Mouse (Mus musculus) adrenal gland, postnatal 25 days (tissue): ENCODE results near the gene Sema4c. TPM values are rescaled to one million over a fixed set of nuclear protein-coding genes. Genes with fewer than 3 reads are reported as not detected.

Experiments
- DNase-seq: peaks from one replicate; pipeline ENCODE4 v3.0.0; 2021; ENCODE audit warnings: mixed read lengths
- microRNA-seq, 2 experiments: library from miRNA; unstranded; fragments of <30 nt; microRNA quantifications; one replicate each; pipeline ENCODE4 v1.2.0; 2021
- total RNA-seq: library from RNA; stranded (reverse); gene quantifications from 2 replicates; pipeline ENCODE4 v1.2.3, GENCODE M21; 2021

Sema4c gene
- total RNA-seq, 1 experiment from 2014 or later, result 24.2 TPM

GRCm38 (mm10) chr1:36501261-36501660, 56.9 kb downstream of the Sema4c start:
- DNase-seq, result peak; percentile 75

Small RNA genes lying within 50 kb of the gene (microRNA-seq; reads per million reads assigned to microRNA genes)
- gene Gm47280, result 0 reads per million in 2 experiments

Other genes starting within 250 kb of the Sema4c start
- 102 and 103 TPM in 2 replicates for gene Kansl3, start 189.2 kb downstream of the Sema4c start, total RNA-seq
- not detected in 2 replicates for gene Fer1l5, start 186.1 kb downstream of the Sema4c start, total RNA-seq
- 49.1 and 54.0 TPM in 2 replicates for gene Lman2l, start 113.1 kb downstream of the Sema4c start, total RNA-seq
- gene Cnnm4, start 86.7 kb downstream of the Sema4c start, total RNA-seq, result 4.8 and 5.2 TPM in 2 replicates
- gene Cnnm3, start 46.5 kb downstream of the Sema4c start, total RNA-seq, result 36.7 and 53.2 TPM in 2 replicates
- 14.5 and 15.4 TPM in 2 replicates for gene Ankrd23, start 21.5 kb downstream of the Sema4c start, total RNA-seq
- gene Gm42417, start 18.9 kb downstream of the Sema4c start, total RNA-seq, result not detected in 2 replicates
- gene Ankrd39, start 10.9 kb downstream of the Sema4c start, total RNA-seq, result 16.5 and 19.7 TPM in 2 replicates
- gene Fam178b, start 124.8 kb upstream of the Sema4c start, total RNA-seq, result 0.67 TPM in 1 of 2 replicates, not detected in the other
- gene Cox5b, start 133.1 kb upstream of the Sema4c start, total RNA-seq, result 788 and 983 TPM in 2 replicates
- gene 4933424G06Rik, start 151.8 kb upstream of the Sema4c start, total RNA-seq, result not detected in 2 replicates
- gene Actr1b, start 156.1 kb upstream of the Sema4c start, total RNA-seq, result 119 and 140 TPM in 2 replicates
- gene Zap70, start 203.4 kb upstream of the Sema4c start, total RNA-seq, result 0.58 and 1.5 TPM in 2 replicates